Mouse (Mus musculus): ENCODE data around the gene Arrdc2. TPM values are rescaled to one million over a fixed set of nuclear protein-coding genes. Genes with fewer than 3 reads are reported as not detected.

The Arrdc2 gene
- total RNA-seq (2023) = 10 to 100 TPM; 36.5 to 42.1 TPM

GRCm38 (mm10) chr8:70839408-70840351 lies at the start of gene Arrdc2:
Gene Arrdc2, minus strand, starts transcription at chr8:70839720.

GRCm38 (mm10) chr8:70873364-70873985 lies 34.0 kb upstream of the Arrdc2 start, which contains the start of gene Ccdc124:
Gene Ccdc124, minus strand, starts transcription at chr8:70873935.

GRCm38 (mm10) chr8:70862824-70863641 lies 23.5 kb upstream of the Arrdc2 start, which contains the start of gene Kcnn1:
Gene Kcnn1, minus strand, starts transcription at chr8:70863258.

GRCm38 (mm10) chr8:70808239-70808638 lies 31.3 kb downstream of the Arrdc2 start, which contains the start of gene Il12rb1:
Gene Il12rb1, plus strand, starts transcription at chr8:70808449.

GRCm38 (mm10) chr8:70804481-70805206 lies 34.9 kb downstream of the Arrdc2 start, which contains the start of gene Mast3:
Gene Mast3, minus strand, starts transcription at chr8:70805054.

Other genes with a start within 250 kb of the Arrdc2 start
- gene Isyna1, start 245.3 kb downstream of the Arrdc2 start, total RNA-seq (2023) = 10 to 100 TPM; 76.4 to 85.3 TPM
- 100 to 1,000 TPM in 1 of 2 experiments, 10 to 100 TPM in 1; 93.5 to 116 TPM for gene Ssbp4, start 230.8 kb downstream of the Arrdc2 start, total RNA-seq (2023)
- 1 to 10 TPM in 1 of 2 experiments, under 1 TPM in 1; 0.98 to 1.3 TPM for gene Lrrc25, start 223.6 kb downstream of the Arrdc2 start, total RNA-seq (2023)
- not detected for gene Gdf15, start 207.3 kb downstream of the Arrdc2 start, total RNA-seq (2023)
- gene Pgpep1, start 179.3 kb downstream of the Arrdc2 start, total RNA-seq (2023) = 1 to 10 TPM; 2.6 to 3.7 TPM
- 100 to 1,000 TPM; 133 to 142 TPM for gene Lsm4, start 166.5 kb downstream of the Arrdc2 start, total RNA-seq (2023)
- 100 to 1,000 TPM; 758 to 827 TPM for gene Jund, start 140.8 kb downstream of the Arrdc2 start, total RNA-seq (2023)
- gene Iqcn, start 136.3 kb downstream of the Arrdc2 start, total RNA-seq (2023) = 1 to 10 TPM; 3.7 to 7.6 TPM
- not detected for gene Gm3336, start 121.2 kb downstream of the Arrdc2 start, total RNA-seq (2023)
- gene Pde4c, start 116.0 kb downstream of the Arrdc2 start, total RNA-seq (2023) = under 1 TPM; 0.32 to 0.47 TPM
- 1 to 10 TPM; 6.0 to 6.4 TPM for gene Rab3a, start 85.0 kb downstream of the Arrdc2 start, total RNA-seq (2023)
- gene Mpv17l2, start 78.8 kb downstream of the Arrdc2 start, total RNA-seq (2023) = 10 to 100 TPM; 20.7 to 25.0 TPM
- gene Pik3r2, start 63.0 kb downstream of the Arrdc2 start, total RNA-seq (2023) = 10 to 100 TPM; 14.2 to 17.2 TPM
- 100 to 1,000 TPM; 188 to 190 TPM for gene Mast3, start 34.7 kb downstream of the Arrdc2 start, total RNA-seq (2023)
- 10 to 100 TPM in 1 of 2 experiments, 1 to 10 TPM in 1; 8.1 to 19.1 TPM for gene Il12rb1, start 31.3 kb downstream of the Arrdc2 start, total RNA-seq (2023)
- not detected for gene Kcnn1, start 23.5 kb upstream of the Arrdc2 start, total RNA-seq (2023)
- 10 to 100 TPM; 36.5 to 43.1 TPM for gene Ccdc124, start 34.2 kb upstream of the Arrdc2 start, total RNA-seq (2023)
- not detected for gene Slc5a5, start 53.0 kb upstream of the Arrdc2 start, total RNA-seq (2023)
- 1,000 to 10,000 TPM; 4,919 to 4,946 TPM for gene Rpl18a, start 57.7 kb upstream of the Arrdc2 start, total RNA-seq (2023)
- 10 to 100 TPM; 61.1 to 74.6 TPM for gene Map1s, start 66.2 kb upstream of the Arrdc2 start, total RNA-seq (2023)

Data from T-cell, adult 66 days (primary cell).